Mouse (Mus musculus) frontal cortex, postnatal 10 days (tissue): ENCODE results near the gene Katnal1.

ENCODE experiments used
- DNase-seq, 2 experiments: peaks; one replicate each; pipeline ENCODE4 v3.0.0; 2022; ENCODE audit warnings: low spot score in 2 of 2, mixed read lengths in 1 of 2

Katnal1 gene

GRCm38 (mm10) chr5:148927717-148928223, 1.4 kb downstream of the Katnal1 start:
- no peak for DNase-seq

GRCm38 (mm10) chr5:148924586-148924985, 4.5 kb downstream of the Katnal1 start:
- DNase-seq = no peak

DNA sequence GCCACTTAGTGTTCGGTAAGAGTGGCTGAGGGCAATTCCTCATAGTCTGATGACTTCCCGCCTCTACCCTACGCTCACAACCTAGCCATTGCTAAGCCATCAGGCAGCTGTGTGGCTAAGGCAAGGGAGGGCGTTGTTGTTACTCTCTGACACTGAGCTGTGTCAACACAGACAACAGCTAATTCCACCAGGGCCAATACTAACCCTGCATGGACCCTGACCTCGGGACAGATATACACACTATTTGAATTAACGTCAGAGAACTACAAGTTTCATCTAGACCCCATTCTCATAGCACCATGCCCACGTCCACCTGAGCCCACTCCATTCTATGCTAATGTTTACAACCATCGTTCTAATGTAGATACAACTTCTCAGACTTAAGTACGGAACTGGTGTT, 5.1 kb downstream of the Katnal1 start:
- DNase-seq = no peak

GRCm38 (mm10) chr5:148923408-148923807, 5.7 kb downstream of the Katnal1 start:
- DNase-seq = no peak

GRCm38 (mm10) chr5:148922773-148923172, 6.3 kb downstream of the Katnal1 start:
- no peak for DNase-seq

GRCm38 (mm10) chr5:148918049-148918448, 11.1 kb downstream of the Katnal1 start:
- no peak for DNase-seq

GRCm38 (mm10) chr5:148916775-148917174, 12.3 kb downstream of the Katnal1 start:
- no peak for DNase-seq

DNA sequence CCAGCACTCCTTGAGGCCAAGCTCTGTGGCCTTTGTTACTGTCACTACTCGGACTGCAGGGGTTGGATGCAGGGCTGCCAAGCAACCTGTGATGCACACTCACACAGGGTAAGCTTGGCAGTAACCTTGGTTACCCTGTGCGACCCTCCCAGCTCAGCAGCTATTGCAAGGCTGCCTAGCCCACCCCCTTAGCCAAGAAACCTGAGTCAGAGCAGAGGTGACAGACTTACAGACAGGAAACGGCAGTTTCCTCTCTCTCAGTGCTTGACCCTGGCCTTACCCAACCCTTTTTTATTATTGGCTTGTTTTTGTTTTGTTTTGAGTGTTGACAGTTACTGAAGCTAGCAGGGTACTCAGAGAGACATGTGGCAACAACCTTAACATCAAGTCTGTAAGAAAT, 16.9 kb downstream of the Katnal1 start:
- DNase-seq = no peak

- no peak for DNase-seq
Observed at GRCm38 (mm10) chr5:148910066-148910465, 19.1 kb downstream of the Katnal1 start.

DNA sequence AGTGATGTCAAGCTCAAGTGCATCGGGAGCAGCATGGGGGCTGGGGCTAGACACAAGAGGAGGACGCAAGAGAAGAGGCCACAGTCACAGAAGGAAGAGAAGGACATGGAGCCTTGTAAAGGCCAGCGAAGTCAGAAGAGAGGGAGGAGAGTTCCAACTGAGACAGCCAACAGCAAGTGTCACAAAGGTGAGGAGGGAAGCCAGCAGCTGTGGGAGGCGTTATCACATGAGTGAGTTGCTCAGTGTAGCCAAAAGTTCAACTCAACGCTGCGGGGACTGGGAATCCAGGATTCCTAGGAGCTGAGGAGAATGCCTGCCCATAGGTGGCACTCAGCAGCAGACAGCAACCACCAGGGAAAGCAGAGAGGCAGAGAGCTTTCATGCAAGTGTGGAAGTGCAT, 19.7 kb downstream of the Katnal1 start:
- no peak for DNase-seq

GRCm38 (mm10) chr5:148909057-148909395, 20.1 kb downstream of the Katnal1 start:
- DNase-seq = no peak

DNA sequence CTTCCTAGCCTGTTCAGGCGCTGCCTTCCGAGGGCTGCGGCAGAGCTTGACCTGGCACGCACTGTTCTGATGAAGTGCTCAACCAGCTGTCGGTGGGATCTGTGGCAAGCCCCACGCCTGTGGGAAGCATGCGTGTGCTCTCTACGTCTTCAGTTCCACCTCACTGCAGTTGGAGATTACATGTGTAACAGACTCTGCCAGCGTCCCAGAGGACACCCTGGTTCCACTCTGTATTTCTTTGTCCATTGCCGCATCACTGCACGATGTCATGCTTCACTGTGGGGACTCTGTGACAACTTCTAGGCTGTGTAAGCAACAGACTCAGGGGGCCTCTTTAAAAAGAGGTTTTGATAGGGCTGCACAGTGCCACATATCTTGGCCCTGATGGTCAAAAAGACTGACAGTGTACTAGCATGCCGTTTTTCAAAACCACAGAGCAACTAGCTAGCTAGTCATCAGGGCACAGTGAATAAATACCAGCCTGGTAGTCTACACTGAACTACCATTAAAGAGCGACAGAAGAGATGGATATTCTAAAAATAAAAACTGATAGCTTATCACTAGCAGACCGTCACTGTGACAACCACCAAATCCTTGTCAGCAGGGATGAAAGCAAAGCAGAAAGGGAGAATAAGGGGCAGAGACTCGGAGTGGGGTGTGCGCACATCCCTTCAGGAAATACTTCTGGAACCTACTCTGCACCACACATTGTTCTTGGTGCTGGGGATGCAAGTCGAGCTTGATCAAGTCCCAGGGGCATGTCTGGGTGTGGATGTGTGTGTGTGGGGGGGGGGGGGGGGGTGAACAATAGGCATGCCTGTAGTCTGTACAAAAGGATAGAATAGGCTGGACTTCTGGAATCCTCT, 20.7 kb downstream of the Katnal1 start:
- DNase-seq = no peak

DNA sequence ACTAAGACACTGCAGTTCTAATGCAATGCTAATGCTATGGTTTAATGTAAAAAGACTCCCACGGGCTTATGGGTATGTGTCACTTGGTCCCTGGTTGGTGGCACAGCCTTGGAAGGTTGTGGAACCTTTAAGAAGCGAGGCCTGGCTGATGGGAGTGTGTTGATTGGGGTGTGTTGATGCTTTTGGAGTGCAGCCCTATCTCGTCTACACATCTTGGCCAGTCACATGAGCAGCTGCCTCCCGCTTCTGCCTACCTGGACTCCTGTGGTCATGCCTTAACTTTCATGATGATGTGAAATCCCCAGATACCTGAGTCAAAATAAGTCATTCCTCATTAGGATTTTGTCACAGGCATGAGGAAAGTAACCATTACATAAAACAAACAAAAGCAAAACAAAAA, 22.8 kb downstream of the Katnal1 start:
- no peak for DNase-seq

DNA sequence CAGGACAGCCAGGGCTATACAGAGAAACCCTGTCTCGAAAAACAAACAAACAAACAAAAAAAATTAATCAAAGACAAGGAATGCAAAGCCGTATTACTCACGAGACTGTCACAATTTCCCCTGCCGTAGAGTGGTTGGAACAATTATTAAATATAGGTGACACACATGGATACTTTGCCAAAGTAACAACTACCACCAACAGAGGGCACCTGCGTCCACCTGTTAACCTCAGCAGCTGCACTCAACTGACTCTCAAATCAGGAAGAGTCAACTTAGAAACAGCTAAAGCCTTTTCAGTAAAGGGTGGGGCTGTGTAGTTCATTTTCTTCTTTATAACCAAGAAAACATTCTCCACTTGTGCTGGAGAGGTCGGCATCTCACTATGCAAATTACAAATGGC, 24.3 kb downstream of the Katnal1 start:
- DNase-seq = no peak

GRCm38 (mm10) chr5:148899361-148899760, 29.8 kb downstream of the Katnal1 start:
- DNase-seq = no peak

DNA sequence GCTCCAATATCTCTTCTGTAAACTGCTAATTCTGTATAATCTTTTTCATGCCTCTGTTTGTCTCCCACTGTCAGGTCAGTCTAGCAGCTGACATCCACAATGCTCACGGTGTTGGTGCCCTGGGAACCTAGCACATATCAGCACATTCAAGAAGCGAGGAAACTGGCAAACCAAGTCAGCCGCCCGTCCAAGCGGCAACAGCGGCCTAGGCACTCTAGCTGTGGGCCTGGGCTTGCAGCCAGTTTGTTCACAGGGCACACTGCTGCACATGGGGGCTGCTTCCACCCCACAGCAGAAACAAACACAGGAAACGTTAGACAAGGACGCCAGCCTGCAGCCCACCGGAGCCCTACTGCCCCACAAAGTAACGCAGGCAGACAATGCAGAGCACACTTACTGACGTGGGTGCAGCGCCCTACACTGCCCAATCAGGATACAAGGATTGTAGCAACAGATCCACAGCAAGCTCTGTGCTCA, 31.1 kb downstream of the Katnal1 start:
- no peak for DNase-seq

DNA sequence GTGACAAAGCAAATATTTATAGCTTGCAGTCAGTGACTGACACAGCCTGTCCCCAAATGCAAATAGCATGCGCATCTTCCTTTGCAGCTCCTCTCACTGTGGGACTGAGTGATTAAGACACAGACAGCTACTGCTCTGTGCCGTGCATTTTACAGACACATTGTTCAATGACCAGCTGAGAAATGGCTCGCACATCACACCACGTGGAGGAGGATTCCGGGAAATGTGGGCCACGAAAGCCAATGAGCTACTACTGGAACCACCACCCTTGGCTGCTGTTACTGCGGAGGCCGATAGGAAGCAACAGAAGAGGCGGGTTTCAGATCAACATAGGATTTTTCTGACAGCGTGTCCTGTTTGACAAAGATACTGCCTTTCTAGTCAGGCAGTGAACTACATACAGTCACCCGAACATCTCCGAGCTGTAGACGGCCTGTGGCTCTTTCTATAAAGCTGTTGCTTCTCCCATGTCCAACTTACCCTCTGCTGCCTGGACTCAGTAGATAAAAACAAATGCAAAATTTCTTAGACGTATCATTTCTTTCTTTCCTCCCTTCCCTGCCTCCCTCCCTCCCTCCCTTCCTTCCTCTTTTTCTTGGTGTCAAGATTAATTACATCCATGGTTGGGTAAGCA, 31.9 kb downstream of the Katnal1 start:
- DNase-seq = peak; percentile 20 to 26

GRCm38 (mm10) chr5:148896515-148896914, 32.6 kb downstream of the Katnal1 start:
- DNase-seq = no peak

DNA sequence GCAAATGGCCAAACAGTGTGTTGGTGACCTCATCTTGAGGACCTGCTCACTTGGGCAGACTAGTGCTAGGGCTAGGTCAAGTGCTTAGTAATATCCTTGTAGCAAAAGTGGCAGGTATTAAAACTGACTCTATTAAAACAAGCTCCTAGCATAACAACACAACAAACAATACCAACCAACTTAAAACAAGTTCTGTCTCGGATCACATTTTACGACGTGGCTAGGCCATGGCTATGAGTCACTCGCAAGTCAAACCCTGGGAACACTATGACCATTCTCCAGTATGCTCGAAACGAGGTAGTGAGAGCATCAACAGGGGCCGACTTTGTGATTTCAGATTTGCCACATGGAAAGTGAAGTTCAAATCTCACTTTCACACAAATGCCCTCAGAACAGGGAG, 33.3 kb downstream of the Katnal1 start:
- no peak for DNase-seq

DNA sequence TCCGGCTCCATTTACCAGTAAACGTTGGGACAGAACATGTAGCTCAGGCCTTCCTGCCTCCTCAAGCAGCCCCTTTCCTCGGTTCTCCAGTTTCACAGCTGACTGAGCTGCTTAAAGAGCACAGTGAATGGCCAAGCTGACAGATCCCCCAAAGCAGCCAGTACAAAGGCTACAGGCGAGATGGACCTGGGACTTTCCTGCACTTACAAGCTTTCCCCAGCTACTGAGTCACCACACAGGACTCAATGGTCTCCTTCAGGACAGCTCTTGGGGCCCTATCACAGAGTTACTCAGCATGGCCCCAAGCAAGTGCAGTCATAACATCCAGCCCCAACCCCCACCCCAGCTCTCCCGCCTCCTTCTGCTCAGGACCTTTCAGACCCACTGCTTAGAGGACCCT, 34.1 kb downstream of the Katnal1 start:
- no peak for DNase-seq

GRCm38 (mm10) chr5:148890237-148890636, 38.9 kb downstream of the Katnal1 start:
- no peak for DNase-seq

GRCm38 (mm10) chr5:148888032-148888431, 41.1 kb downstream of the Katnal1 start:
- DNase-seq = no peak
